Mouse (Mus musculus): Measurements from ENCODE around the gene Rab20.

Rab20 gene

GRCm38 (mm10) chr8:11404614-11405013 lies 73.9 kb downstream of the Rab20 start:
- DNase-seq (ENCODE audit: low spot score), result no peak

- no peak for DNase-seq (ENCODE audit: low spot score)
Observed at GRCm38 (mm10) chr8:11403813-11404212, 74.7 kb downstream of the Rab20 start.
